Mouse (Mus musculus) forebrain, embryonic 11.5 days (tissue): ENCODE measurements around the gene 6430531B16Rik. TPM values are rescaled to one million over a fixed set of nuclear protein-coding genes. Genes with fewer than 3 reads are reported as not detected.

Source experiments
- ATAC-seq: fragments of 200-750 bp; cut with Nextera tagmentation; replicated peaks from 2 replicates; pipeline ENCODE4 v1.8.0; 2017; ENCODE audit warnings: moderate TSS enrichment; ENCODE audit not compliant: low FRiP score
- DNase-seq: peaks from one replicate; pipeline ENCODE4 v3.0.0-alpha.2; 2017; ENCODE audit warnings: low spot score
- H3K27ac ChIP-seq: fragments of 300-500 bp; sonication (generic); 2 replicates; pipeline ENCODE4 v1.5.1; 2014; ENCODE audit warnings: low read depth, low read length
- H3K27me3 ChIP-seq: fragments of 300-500 bp; sonication (generic); 2 replicates; pipeline ENCODE4 v1.6.1; 2014; ENCODE audit warnings: mild to moderate bottlenecking, low read length, mixed read lengths; ENCODE audit not compliant: control insufficient read depth, insufficient read depth
- H3K36me3 ChIP-seq: fragments of 300-500 bp; sonication (generic); 2 replicates; pipeline ENCODE4 v1.6.1; 2014; ENCODE audit warnings: mild to moderate bottlenecking, low read length, moderate library complexity, mixed read lengths; ENCODE audit not compliant: control insufficient read depth, insufficient read depth
- H3K4me1 ChIP-seq: fragments of 300-500 bp; sonication (generic); replicated peaks from 2 replicates; pipeline ENCODE4 v1.6.1; 2014; ENCODE audit warnings: low read length, mixed read lengths; ENCODE audit not compliant: control insufficient read depth, insufficient read depth
- H3K4me2 ChIP-seq: fragments of 300-500 bp; sonication (generic); 2 replicates; pipeline ENCODE4 v1.6.1; 2014; ENCODE audit warnings: low read depth, mild to moderate bottlenecking, low read length, moderate library complexity, mixed read lengths; ENCODE audit not compliant: severe bottlenecking
- H3K4me3 ChIP-seq: fragments of 300-500 bp; sonication (generic); 2 replicates; pipeline ENCODE4 v1.5.1; 2014; ENCODE audit warnings: low read depth, low read length
- H3K9ac ChIP-seq: fragments of 300-500 bp; sonication (generic); 2 replicates; pipeline ENCODE4 v1.6.1; 2014; ENCODE audit warnings: low read length
- H3K9me3 ChIP-seq: fragments of 300-500 bp; sonication (generic); 2 replicates; pipeline ENCODE4 v1.6.1; 2016; ENCODE audit warnings: low read length, mixed read lengths; ENCODE audit not compliant: control insufficient read depth
- WGBS: fragments of 180-500 bp; shearing (Covaris S2); extraction: QIAGEN DNeasy Blood & Tissue Kit; methylation state at CpG from one replicate; pipeline ENCODE4 v1.1.7; 2014; 5-methylcytosine and 5-hydroxymethylcytosine counted together
- microRNA counts: library from miRNA; unstranded; fragments of <30 nt; microRNA quantifications from one replicate; lab custom pipeline; 2015
- microRNA-seq: library from miRNA; unstranded; fragments of <30 nt; microRNA quantifications from one replicate; pipeline ENCODE4, GENCODE M21; 2016; ENCODE audit not compliant: insufficient number of aligned reads
- polyA plus RNA-seq: library from polyadenylated mRNA; unstranded; fragments of >200 nt; fragmentation: Nextera tagmentation; extraction: Ambion mirVana; gene quantifications from 2 replicates; pipeline ENCODE4 v1.2.1, GENCODE M21; 2014

Gene 6430531B16Rik
- polyA plus RNA-seq, 1 experiment from 2014 or later = 0.35 TPM

- ATAC-seq (no peak), DNase-seq (no peak)
- no peak overlapping the region for H3K9ac ChIP-seq
- no peak overlapping the region for H3K27ac ChIP-seq
- H3K9me3 ChIP-seq = no peaks in the 10 kb centered on the region
- no peak overlapping the region for H3K4me2 ChIP-seq
- H3K4me3 ChIP-seq = no peak overlapping the region
- H3K4me1 ChIP-seq = peaks cover 4% of the 10 kb centered on the region
- peaks cover 36% of the 10 kb centered on the region for H3K27me3 ChIP-seq
- H3K36me3 ChIP-seq = no peaks in the 10 kb centered on the region
- WGBS = 61% methylated on average over 16 of the region's 16 CpGs
Observed at GRCm38 (mm10) chr7:139940476-139941209, 37.9 kb downstream of the 6430531B16Rik start.

- Histone ChIP-seq H3K4me1 (no peaks in the 10 kb centered on the region), H3K4me2 (no peak overlapping the region), H3K9ac (no peak overlapping the region), H3K4me3 (no peak overlapping the region), H3K27me3 (peaks cover 9% of the 10 kb centered on the region), H3K27ac (no peak overlapping the region), H3K9me3 (no peaks in the 10 kb centered on the region), H3K36me3 (no peaks in the 10 kb centered on the region)
- 67% methylated on average over 5 of the region's 5 CpGs for WGBS
- ATAC-seq (no peak), DNase-seq (no peak)
Observed at GRCm38 (mm10) chr7:139937810-139938209, 40.7 kb downstream of the 6430531B16Rik start.

DNA sequence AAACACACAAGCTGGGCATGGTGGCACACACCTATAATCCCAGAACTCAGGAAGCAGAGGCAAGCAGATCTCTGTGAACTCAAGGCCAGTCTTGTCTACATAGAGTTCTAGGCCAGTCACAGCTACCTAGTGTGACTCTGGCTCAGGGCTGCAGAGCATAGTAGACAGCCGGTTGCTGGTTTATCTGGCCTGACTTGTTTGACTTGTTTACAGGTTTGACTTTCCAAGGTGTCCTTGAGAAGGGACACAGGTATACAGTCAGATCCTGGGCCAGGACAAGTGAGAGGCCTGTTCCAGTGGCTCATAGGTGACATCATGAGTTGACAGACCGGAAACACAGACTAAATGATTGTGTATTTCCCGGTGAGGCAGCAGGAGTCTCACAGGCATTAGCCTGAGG is 41.4 kb downstream of the 6430531B16Rik start:
- Histone ChIP-seq H3K9me3 (no peaks in the 10 kb centered on the region), H3K4me2 (no peak overlapping the region), H3K36me3 (no peaks in the 10 kb centered on the region), H3K27me3 (peaks cover 4% of the 10 kb centered on the region; the same call in 1 of the 2 replicates), H3K27ac (no peak overlapping the region), H3K9ac (no peak overlapping the region), H3K4me3 (no peak overlapping the region), H3K4me1 (no peaks in the 10 kb centered on the region)
- ATAC-seq (no peak), DNase-seq (no peak)
- 77% methylated on average over 3 of the region's 3 CpGs for WGBS

DNA sequence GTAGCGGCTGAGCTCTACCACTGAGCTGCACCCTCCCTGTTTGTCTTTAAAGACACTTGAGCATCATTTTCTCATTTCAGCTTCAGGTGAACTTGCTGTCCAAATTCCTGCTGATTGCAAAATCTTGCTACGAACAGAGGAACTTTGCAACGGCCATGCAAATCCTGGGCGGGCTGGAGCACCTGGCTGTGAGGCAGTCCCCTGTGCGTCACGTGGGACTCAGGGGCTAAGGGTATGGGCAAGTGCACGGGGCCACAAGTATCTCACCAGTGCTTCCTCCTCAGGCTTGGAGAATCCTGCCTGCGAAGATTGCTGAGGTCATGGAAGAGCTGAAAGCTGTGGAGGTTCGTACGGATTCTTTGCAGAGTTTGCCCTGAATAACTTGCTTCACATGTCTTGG is 41.9 kb downstream of the 6430531B16Rik start:
- 89% methylated on average over 10 of the region's 10 CpGs for WGBS
- Histone ChIP-seq H3K36me3 (no peaks in the 10 kb centered on the region), H3K4me3 (no peak overlapping the region), H3K4me2 (no peak overlapping the region), H3K27ac (no peak overlapping the region), H3K9me3 (no peaks in the 10 kb centered on the region), H3K4me1 (no peaks in the 10 kb centered on the region), H3K27me3 (no peaks in the 10 kb centered on the region; the same call in 1 of the 2 replicates), H3K9ac (no peak overlapping the region)
- ATAC-seq (no peak), DNase-seq (no peak)

DNA sequence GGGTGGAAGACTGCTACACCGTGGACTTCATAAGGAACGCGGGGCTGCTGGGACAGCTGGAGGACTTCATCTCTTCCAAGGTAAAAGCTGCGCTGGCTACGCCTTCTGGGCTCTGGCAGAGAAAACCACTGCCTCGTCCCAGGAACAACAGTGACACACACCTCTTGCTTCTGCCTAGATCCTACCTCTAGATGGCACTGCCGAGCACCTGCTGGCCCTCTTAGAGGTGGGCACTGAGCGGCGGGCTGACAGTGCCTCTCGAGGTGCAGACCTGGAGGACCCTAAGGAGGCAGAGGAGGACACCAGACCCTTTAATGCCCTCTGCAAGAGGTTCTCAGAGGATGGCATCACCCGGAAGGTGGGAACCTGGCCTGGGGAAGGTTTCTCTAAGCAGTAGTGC is 47.8 kb downstream of the 6430531B16Rik start:
- no peak overlapping the region for H3K9ac ChIP-seq
- H3K36me3 ChIP-seq = no peaks in the 10 kb centered on the region
- H3K27ac ChIP-seq = no peak overlapping the region
- no peak overlapping the region for H3K4me2 ChIP-seq
- DNase-seq (peak; percentile 80), ATAC-seq (peak; percentile 76; the same call in 1 of the 2 replicates)
- 13% methylated on average over 11 of the region's 11 CpGs for WGBS
- H3K27me3 ChIP-seq = no peaks in the 10 kb centered on the region
- H3K4me3 ChIP-seq = no peak overlapping the region
- no peaks in the 10 kb centered on the region for H3K9me3 ChIP-seq
- 0 out of 2 replicates have a peak, but pooled peaks cover 2% of the 10 kb centered on the region for H3K4me1 ChIP-seq

MicroRNA genes within 50 kb of the gene (microRNA counts, 519-probe panel; counts per million panel counts)
- microRNA mmu-miR-202-3p (lab: Ali Mortazavi, UCI) (31.2 counts per million), microRNA mmu-miR-202-5p (lab: Ali Mortazavi, UCI) (31.2 counts per million)

Small RNAs within 50 kb of the gene (microRNA-seq; reads per million reads assigned to microRNA genes)
- gene Mir202 (not detected), gene Mir7062 (not detected), gene mmu-mir-7686 (not detected)

Other genes starting within 250 kb of the 6430531B16Rik start
- 4.4 and 8.0 TPM in 2 replicates for gene Adgra1, start 144.6 kb downstream of the 6430531B16Rik start, polyA plus RNA-seq
- gene Kndc1, start 84.1 kb downstream of the 6430531B16Rik start, polyA plus RNA-seq = 0.44 and 0.59 TPM in 2 replicates
- gene Utf1, start 35.0 kb downstream of the 6430531B16Rik start, polyA plus RNA-seq = not detected in 2 replicates
- 3.0 and 3.6 TPM in 2 replicates for gene Adam8, start 13.8 kb upstream of the 6430531B16Rik start, polyA plus RNA-seq
- gene Zfp511, start 57.6 kb upstream of the 6430531B16Rik start, polyA plus RNA-seq = 42.6 and 48.2 TPM in 2 replicates
- gene Tubgcp2, start 57.9 kb upstream of the 6430531B16Rik start, polyA plus RNA-seq = 75.6 and 78.0 TPM in 2 replicates
- gene Msx3, start 70.3 kb upstream of the 6430531B16Rik start, polyA plus RNA-seq = 2.4 and 2.6 TPM in 2 replicates
- 7.2 and 7.9 TPM in 2 replicates for gene Caly, start 103.8 kb upstream of the 6430531B16Rik start, polyA plus RNA-seq
- gene Prap1, start 114.6 kb upstream of the 6430531B16Rik start, polyA plus RNA-seq = not detected in 2 replicates
- gene Fuom, start 123.7 kb upstream of the 6430531B16Rik start, polyA plus RNA-seq = 13.5 and 15.8 TPM in 2 replicates
- gene Paox, start 137.0 kb upstream of the 6430531B16Rik start, polyA plus RNA-seq = 12.4 and 13.0 TPM in 2 replicates
- 143 and 147 TPM in 2 replicates for gene Echs1, start 137.7 kb upstream of the 6430531B16Rik start, polyA plus RNA-seq
- gene Mtg1, start 158.8 kb upstream of the 6430531B16Rik start, polyA plus RNA-seq = 27.8 and 34.1 TPM in 2 replicates
- 0.68 and 0.71 TPM in 2 replicates for gene Sprn, start 176.1 kb upstream of the 6430531B16Rik start, polyA plus RNA-seq
- gene Olfr522, start 186.0 kb upstream of the 6430531B16Rik start, polyA plus RNA-seq = not detected in 2 replicates
- not detected in 2 replicates for gene Olfr523, start 194.5 kb upstream of the 6430531B16Rik start, polyA plus RNA-seq
- not detected in 2 replicates for gene Olfr524, start 227.2 kb upstream of the 6430531B16Rik start, polyA plus RNA-seq
- gene Cd163l1, start 239.5 kb upstream of the 6430531B16Rik start, polyA plus RNA-seq = 0.05 TPM in 1 of 2 replicates, not detected in the other